Mouse (Mus musculus) neural tube, embryonic 10.5 days (tissue): ENCODE data around the gene Rfpl4.
"Not testable (repeated sequence)": the region's sequence is repeated elsewhere in the genome, so short reads cannot be mapped to it uniquely, and the experiment has no call there.

Experiments
- DNase-seq: peaks from one replicate; pipeline ENCODE4 v3.0.0-alpha.2; 2017; ENCODE audit warnings: low spot score; ENCODE audit errors: extremely low spot score

The Rfpl4 gene

GRCm38 (mm10) chr7:5116850-5117249, at the start of gene Rfpl4:
Gene Rfpl4 (minus strand): TSS chr7:5116950.
- no peak for DNase-seq

- DNase-seq, result not testable (repeated sequence)
These were observed 32.8 kb upstream of the Rfpl4 start, which contains the start of gene Vmn1r55 for GRCm38 (mm10) chr7:5149570-5149969. Gene Vmn1r55 (minus strand): TSS chr7:5149670.

GRCm38 (mm10) chr7:5125549-5126406, 9.0 kb upstream of the Rfpl4 start, which contains the start of gene Rasl2-9:
Gene Rasl2-9 (minus strand): TSS chr7:5125950.
- peak; percentile 72 for DNase-seq

- DNase-seq, result no peak
These were observed 8.3 kb upstream of the Rfpl4 start for GRCm38 (mm10) chr7:5125078-5125477.

- DNase-seq, result no peak
These were observed 4.0 kb downstream of the Rfpl4 start for GRCm38 (mm10) chr7:5112701-5113100.

- DNase-seq, result no peak
These were observed 7.4 kb downstream of the Rfpl4 start for GRCm38 (mm10) chr7:5109301-5109700.

GRCm38 (mm10) chr7:5108272-5108671, 8.5 kb downstream of the Rfpl4 start:
- no peak for DNase-seq

- no peak for DNase-seq
These were observed 14.2 kb downstream of the Rfpl4 start for GRCm38 (mm10) chr7:5102564-5102963.

- DNase-seq, result no peak
These were observed 15.6 kb downstream of the Rfpl4 start for GRCm38 (mm10) chr7:5101066-5101663.

GRCm38 (mm10) chr7:5099796-5100195, 17.0 kb downstream of the Rfpl4 start:
- DNase-seq, result no peak

GRCm38 (mm10) chr7:5098769-5099168, 18.0 kb downstream of the Rfpl4 start:
- no peak for DNase-seq

- DNase-seq, result no peak
These were observed 23.8 kb downstream of the Rfpl4 start for GRCm38 (mm10) chr7:5092831-5093510.

- no peak for DNase-seq
These were observed 24.4 kb downstream of the Rfpl4 start for GRCm38 (mm10) chr7:5092381-5092780.

GRCm38 (mm10) chr7:5091008-5091728, 25.6 kb downstream of the Rfpl4 start:
- no peak for DNase-seq

- DNase-seq, result no peak
These were observed 26.9 kb downstream of the Rfpl4 start for GRCm38 (mm10) chr7:5089853-5090252.

- no peak for DNase-seq
These were observed 28.9 kb downstream of the Rfpl4 start for GRCm38 (mm10) chr7:5087886-5088285.

- DNase-seq, result no peak
These were observed 29.8 kb downstream of the Rfpl4 start for GRCm38 (mm10) chr7:5086921-5087440.

- DNase-seq, result no peak
These were observed 31.2 kb downstream of the Rfpl4 start for GRCm38 (mm10) chr7:5085512-5085911.

- DNase-seq, result no peak
These were observed 33.2 kb downstream of the Rfpl4 start for GRCm38 (mm10) chr7:5083325-5084105.

GRCm38 (mm10) chr7:5081939-5082338, 34.8 kb downstream of the Rfpl4 start:
- DNase-seq, result no peak
